Mouse (Mus musculus): ENCODE measurements at regions not wholly inside any gene's neighbourhood (a gene's known extent, or its start where the extent isn't known, plus 50 kb on each side); places are given as distances from the start of the nearest gene placed in this dataset.

- Histone ChIP-seq H3K36me3 (replicated peaks; ENCODE audit: control insufficient read depth, insufficient read depth, low read length) (no peaks in the 10 kb centered on the region), H3K4me3 (ENCODE audit: low read depth, low read length) (no peak overlapping the region), H3K27me3 (ENCODE audit: control insufficient read depth, insufficient read depth, low read length) (no peaks in the 10 kb centered on the region), H3K9me3 (replicated peaks; ENCODE audit: control insufficient read depth, low read length) (no peaks in the 10 kb centered on the region), H3K27ac (ENCODE audit: low read depth) (no peak overlapping the region), H3K4me2 (ENCODE audit: low read depth, low read length) (no peak overlapping the region), H3K9ac (replicated peaks; ENCODE audit: low read depth, low read length) (no peak overlapping the region), H3K4me1 (ENCODE audit: control insufficient read depth, insufficient read depth) (no peaks in the 10 kb centered on the region)
- TF ChIP-seq EP300 (IDR thresholded peaks at IDR 0.05; ENCODE audit: low read depth): no peak
- no peak for TF ChIP-seq CTCF (IDR thresholded peaks at IDR 0.05; ENCODE audit: low read depth)
- 72% methylated on average over 4 of the region's 4 CpGs for WGBS
- DNase-seq (ENCODE audit: low spot score): no peak
- no peak for ATAC-seq (ENCODE audit: insufficient read depth, low read depth)
These were observed 360.9 kb upstream of the Pkn2 start for GRCm38 (mm10) chr3:143242691-143243090.

GRCm38 (mm10) chr3:143240545-143241383 lies 359.0 kb upstream of the Pkn2 start:
- 71% methylated on average over 7 of the region's 7 CpGs for WGBS
- H3K36me3 ChIP-seq (replicated peaks; ENCODE audit: control insufficient read depth, insufficient read depth, low read length): no peaks in the 10 kb centered on the region
- no peaks in the 10 kb centered on the region for H3K9me3 ChIP-seq (replicated peaks; ENCODE audit: control insufficient read depth, low read length)
- no peak overlapping the region for H3K4me2 ChIP-seq (ENCODE audit: low read depth, low read length)
- peak; percentile 33; the same call in 1 of the 2 replicates for TF ChIP-seq CTCF (IDR thresholded peaks at IDR 0.05; ENCODE audit: low read depth)
- TF ChIP-seq EP300 (IDR thresholded peaks at IDR 0.05; ENCODE audit: low read depth): no peak
- no peaks in the 10 kb centered on the region for H3K4me1 ChIP-seq (ENCODE audit: control insufficient read depth, insufficient read depth)
- no peak overlapping the region for H3K9ac ChIP-seq (replicated peaks; ENCODE audit: low read depth, low read length)
- ATAC-seq (ENCODE audit: insufficient read depth, low read depth) (no peak), DNase-seq (ENCODE audit: low spot score) (no peak)
- H3K27ac ChIP-seq (ENCODE audit: low read depth): no peak overlapping the region
- no peaks in the 10 kb centered on the region for H3K27me3 ChIP-seq (ENCODE audit: control insufficient read depth, insufficient read depth, low read length)
- no peak overlapping the region for H3K4me3 ChIP-seq (ENCODE audit: low read depth, low read length)

- DNase-seq (ENCODE audit: low spot score) (no peak), ATAC-seq (ENCODE audit: insufficient read depth, low read depth) (no peak)
- Histone ChIP-seq H3K9ac (replicated peaks; ENCODE audit: low read depth, low read length) (no peak overlapping the region), H3K36me3 (replicated peaks; ENCODE audit: control insufficient read depth, insufficient read depth, low read length) (no peaks in the 10 kb centered on the region), H3K27me3 (ENCODE audit: control insufficient read depth, insufficient read depth, low read length) (no peaks in the 10 kb centered on the region), H3K4me2 (ENCODE audit: low read depth, low read length) (no peak overlapping the region), H3K4me3 (ENCODE audit: low read depth, low read length) (no peak overlapping the region), H3K27ac (ENCODE audit: low read depth) (no peak overlapping the region), H3K4me1 (ENCODE audit: control insufficient read depth, insufficient read depth) (no peaks in the 10 kb centered on the region), H3K9me3 (replicated peaks; ENCODE audit: control insufficient read depth, low read length) (no peaks in the 10 kb centered on the region)
- 73% methylated on average over 6 of the region's 6 CpGs for WGBS
- TF ChIP-seq EP300 (IDR thresholded peaks at IDR 0.05; ENCODE audit: low read depth): no peak
- TF ChIP-seq CTCF (IDR thresholded peaks at IDR 0.05; ENCODE audit: low read depth): no peak
These were observed 356.7 kb upstream of the Pkn2 start for GRCm38 (mm10) chr3:143238546-143238945.

GRCm38 (mm10) chr3:143223999-143224729 lies 342.4 kb upstream of the Pkn2 start:
- 75% methylated on average over 6 of the region's 6 CpGs for WGBS
- TF ChIP-seq EP300 (IDR thresholded peaks at IDR 0.05; ENCODE audit: low read depth) (no peak), CTCF (IDR thresholded peaks at IDR 0.05; ENCODE audit: low read depth) (no peak)

GRCm38 (mm10) chr3:143193263-143193970 lies 311.6 kb upstream of the Pkn2 start:
- no peak overlapping the region for H3K27ac ChIP-seq (ENCODE audit: low read depth)
- DNase-seq (ENCODE audit: low spot score) (no peak), ATAC-seq (ENCODE audit: insufficient read depth, low read depth) (no peak)
- no peaks in the 10 kb centered on the region for H3K9me3 ChIP-seq (replicated peaks; ENCODE audit: control insufficient read depth, low read length)
- 76% methylated on average over 6 of the region's 6 CpGs for WGBS
- no peaks in the 10 kb centered on the region for H3K4me1 ChIP-seq (ENCODE audit: control insufficient read depth, insufficient read depth)
- TF ChIP-seq EP300 (IDR thresholded peaks at IDR 0.05; ENCODE audit: low read depth): no peak
- no peak for TF ChIP-seq CTCF (IDR thresholded peaks at IDR 0.05; ENCODE audit: low read depth)
- no peak overlapping the region for H3K4me2 ChIP-seq (ENCODE audit: low read depth, low read length)
- H3K27me3 ChIP-seq (ENCODE audit: control insufficient read depth, insufficient read depth, low read length): no peaks in the 10 kb centered on the region
- H3K9ac ChIP-seq (replicated peaks; ENCODE audit: low read depth, low read length): no peak overlapping the region
- no peaks in the 10 kb centered on the region for H3K36me3 ChIP-seq (replicated peaks; ENCODE audit: control insufficient read depth, insufficient read depth, low read length)
- no peak overlapping the region for H3K4me3 ChIP-seq (ENCODE audit: low read depth, low read length)

More at GRCm38 (mm10) chr3:143223999-143224729, 342.4 kb upstream of the Pkn2 start:
- Histone ChIP-seq H3K27me3 (ENCODE audit: control insufficient read depth, insufficient read depth, low read length) (no peaks in the 10 kb centered on the region), H3K9ac (replicated peaks; ENCODE audit: low read depth, low read length) (no peak overlapping the region), H3K27ac (ENCODE audit: low read depth) (no peak overlapping the region), H3K4me3 (ENCODE audit: low read depth, low read length) (no peak overlapping the region), H3K4me2 (ENCODE audit: low read depth, low read length) (no peak overlapping the region), H3K9me3 (replicated peaks; ENCODE audit: control insufficient read depth, low read length) (no peaks in the 10 kb centered on the region), H3K4me1 (ENCODE audit: control insufficient read depth, insufficient read depth) (no peaks in the 10 kb centered on the region), H3K36me3 (replicated peaks; ENCODE audit: control insufficient read depth, insufficient read depth, low read length) (no peaks in the 10 kb centered on the region)
- no peak for ATAC-seq (ENCODE audit: insufficient read depth, low read depth)
- no peak for DNase-seq (ENCODE audit: low spot score)

Measured in heart, postnatal 0 days (tissue).